Mouse (Mus musculus): ENCODE data around the gene 1700028P14Rik.
"Not testable (repeated sequence)": the region's sequence is repeated elsewhere in the genome, so short reads cannot be mapped to it uniquely, and the experiment has no call there.

1700028P14Rik gene

DNA sequence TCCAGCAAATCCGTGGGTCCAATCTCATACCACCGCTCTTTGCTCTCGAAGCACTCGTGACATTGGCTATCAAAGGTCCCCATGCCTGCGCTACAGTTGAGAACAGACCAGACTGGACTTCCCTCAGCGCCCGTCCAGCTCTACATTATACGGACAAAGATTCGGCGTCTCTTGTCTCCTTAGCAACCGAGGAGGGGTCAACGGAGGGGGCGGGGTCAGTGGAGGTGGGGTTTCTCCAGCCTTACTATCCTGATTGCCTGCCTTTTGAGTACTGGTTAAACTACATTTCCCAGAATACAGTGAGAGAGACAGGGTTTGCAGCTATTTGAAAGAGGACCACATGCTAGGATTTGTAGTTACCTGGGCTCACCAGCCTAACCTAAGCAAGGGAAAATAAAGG is at the start of gene 1700028P14Rik:
Gene 1700028P14Rik (minus strand): TSS at position 169 of the 400 bp plus-strand sequence.
- peak; percentile 72 to 76 for DNase-seq

DNA sequence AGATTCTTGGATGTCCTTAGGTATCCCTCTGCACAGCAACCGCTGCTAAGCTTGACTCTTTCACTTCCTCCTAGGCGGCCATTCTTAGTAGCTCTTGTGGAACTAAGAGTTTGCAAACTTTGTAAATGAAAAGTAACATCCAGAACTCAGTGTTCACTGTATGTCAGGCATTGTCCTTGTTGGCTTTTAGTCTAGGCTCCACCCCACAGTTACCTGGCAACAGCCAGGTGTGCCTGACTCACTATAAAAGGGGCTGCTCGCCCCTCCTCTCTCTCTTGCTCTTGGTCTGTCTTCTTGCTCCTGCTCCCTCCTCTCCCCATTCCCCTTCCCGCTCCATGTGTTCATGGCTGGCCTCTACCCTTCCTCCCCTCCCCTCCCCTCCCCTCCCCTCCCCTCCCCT is 46.5 kb upstream of the 1700028P14Rik start:
- no peak for DNase-seq

- peak; percentile 12 to 15 for DNase-seq
These were observed 45.8 kb upstream of the 1700028P14Rik start for GRCm38 (mm10) chr19:23698366-23698765.

GRCm38 (mm10) chr19:23697861-23698260 is 45.2 kb upstream of the 1700028P14Rik start:
- DNase-seq: no peak

GRCm38 (mm10) chr19:23694344-23694743 is 41.7 kb upstream of the 1700028P14Rik start:
- no peak for DNase-seq

- no peak for DNase-seq
These were observed 35.9 kb upstream of the 1700028P14Rik start for GRCm38 (mm10) chr19:23688421-23688946.

DNA sequence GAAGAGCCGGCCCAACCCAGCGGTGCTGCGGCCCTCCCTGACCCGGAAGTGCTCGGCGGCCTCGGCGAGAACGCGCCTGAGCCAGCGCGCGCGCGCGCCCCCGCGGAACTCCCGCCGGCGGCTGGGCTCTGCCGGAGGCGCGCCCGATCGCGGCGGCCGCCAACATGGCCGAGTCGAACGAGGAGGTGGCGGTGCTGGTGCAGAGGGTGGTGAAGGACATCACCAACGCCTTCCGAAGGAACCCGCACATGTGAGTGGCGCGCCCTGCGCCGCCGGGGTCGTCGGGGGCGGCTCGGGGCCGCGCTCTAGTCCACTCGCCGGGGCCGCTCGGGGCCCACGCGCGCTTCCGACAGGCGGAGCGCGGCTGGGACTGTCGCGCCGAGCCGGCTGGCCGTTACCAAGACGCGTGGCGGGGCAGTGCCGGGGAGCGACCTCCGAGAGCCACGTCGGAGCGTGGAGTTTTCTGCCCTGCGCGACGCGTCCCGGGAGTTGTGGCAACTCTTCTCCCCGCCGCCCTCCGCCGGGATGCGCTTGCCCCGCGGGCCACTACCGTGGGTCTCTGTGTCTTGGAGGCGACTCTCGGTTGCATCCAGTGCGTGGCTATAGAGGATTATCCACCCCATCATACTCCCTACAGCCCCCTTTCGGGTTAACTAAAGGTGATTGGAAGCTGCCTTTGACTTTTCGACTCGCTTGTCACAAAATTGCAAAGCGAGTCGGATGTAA is 34.8 kb upstream of the 1700028P14Rik start, which contains the start of gene Ptar1:
Gene Ptar1 (plus strand): TSS at position 134 of the 726 bp plus-strand sequence.
- DNase-seq: peak; percentile 83 to 89

DNA sequence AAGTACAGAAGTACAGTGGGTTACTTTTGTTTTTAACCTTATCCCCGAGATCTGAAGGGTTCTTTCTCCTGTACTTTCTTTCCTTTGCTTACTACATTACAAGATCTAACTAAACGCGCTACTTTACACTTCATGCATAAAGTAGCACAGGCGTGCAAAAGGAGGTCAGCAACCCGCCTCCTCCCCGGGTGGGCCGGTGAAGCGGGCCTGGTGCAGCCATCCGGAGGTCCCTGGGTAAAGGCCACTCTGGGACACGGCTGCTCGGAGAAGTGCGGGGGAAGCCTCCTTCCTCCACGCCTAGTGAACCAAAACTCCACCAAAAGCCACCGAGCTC is 34.3 kb upstream of the 1700028P14Rik start:
- DNase-seq: no peak

GRCm38 (mm10) chr19:23675656-23676055 is 23.0 kb upstream of the 1700028P14Rik start:
- DNase-seq: not testable (repeated sequence)

- no peak for DNase-seq
These were observed 20.4 kb upstream of the 1700028P14Rik start for GRCm38 (mm10) chr19:23673021-23673420.

- DNase-seq: no peak
These were observed 15.6 kb upstream of the 1700028P14Rik start for GRCm38 (mm10) chr19:23668142-23668655.

DNA sequence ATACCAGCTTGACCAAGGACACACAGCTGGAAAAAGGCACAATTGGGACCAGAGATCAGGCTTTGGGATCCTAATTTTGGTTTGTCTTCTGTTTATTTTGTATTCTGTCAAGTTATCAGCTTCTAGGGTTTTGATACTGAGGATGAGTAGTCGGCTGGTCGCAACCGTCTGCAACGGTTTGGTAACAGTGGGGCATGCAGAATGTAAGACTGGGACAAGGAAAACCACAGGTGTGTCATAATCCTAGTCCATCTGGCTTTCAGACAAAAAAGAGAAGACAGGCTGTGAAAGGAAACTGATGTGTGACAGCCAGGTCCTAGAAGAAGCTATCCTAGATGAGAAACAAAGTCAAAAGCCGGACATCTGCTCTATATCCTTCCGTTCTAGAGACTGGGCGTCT is 11.5 kb upstream of the 1700028P14Rik start:
- no peak for DNase-seq

- DNase-seq: no peak
These were observed 5.7 kb upstream of the 1700028P14Rik start for GRCm38 (mm10) chr19:23658350-23658749.

DNA sequence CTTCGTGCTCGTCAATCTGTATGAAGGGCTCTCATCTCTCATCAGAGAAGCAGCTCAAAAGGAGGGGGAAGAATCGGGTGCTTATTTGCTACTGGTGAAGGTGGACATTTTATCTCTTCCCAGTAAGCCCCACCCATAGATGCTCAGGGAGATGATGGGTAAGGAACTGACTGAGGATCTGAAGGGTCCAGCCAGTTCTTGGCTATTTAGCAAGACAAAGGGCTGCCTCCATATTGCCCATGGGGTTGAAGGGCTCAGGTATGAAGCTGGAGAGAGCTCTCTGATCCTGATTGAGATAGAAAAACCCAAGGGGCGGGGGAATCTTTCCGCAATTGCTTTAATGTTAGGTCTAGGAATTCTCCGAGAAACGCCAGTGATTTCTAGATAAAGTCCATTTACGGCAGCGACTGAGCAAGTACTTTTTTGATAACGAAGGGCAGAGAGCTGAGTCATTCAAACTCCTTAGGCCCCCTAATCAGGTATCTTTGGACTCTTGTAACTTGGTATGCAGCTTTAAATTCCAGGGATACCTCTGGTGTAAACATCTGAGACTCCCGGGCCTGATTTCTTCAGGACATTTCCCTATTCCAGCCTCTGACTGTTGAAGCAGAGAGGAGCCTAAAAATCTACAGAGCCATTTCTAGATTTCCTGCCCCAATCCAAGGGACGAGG is 4.8 kb upstream of the 1700028P14Rik start:
- DNase-seq: no peak

DNA sequence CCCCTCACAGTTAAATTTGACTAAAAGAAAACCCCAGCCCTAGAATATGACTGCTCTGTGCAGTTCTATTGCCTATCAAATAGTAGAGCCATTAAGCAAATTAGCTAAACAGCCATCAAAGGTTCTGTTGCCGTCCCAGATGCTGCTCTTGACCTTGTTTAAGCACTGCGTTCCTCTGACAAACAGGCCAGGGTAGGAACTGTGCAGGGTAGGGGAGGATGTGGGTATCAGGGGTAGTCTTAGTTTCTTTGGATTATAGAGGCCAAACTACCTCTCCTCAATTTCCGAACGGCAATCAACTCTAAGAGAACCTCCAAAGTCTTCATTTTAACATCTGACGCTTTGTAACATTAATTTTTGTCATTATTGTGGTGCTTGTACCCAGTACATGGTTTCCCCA is 542 bp upstream of the 1700028P14Rik start:
- DNase-seq: no peak

- no peak for DNase-seq
These were observed 5.3 kb downstream of the 1700028P14Rik start for GRCm38 (mm10) chr19:23647308-23647707.

DNA sequence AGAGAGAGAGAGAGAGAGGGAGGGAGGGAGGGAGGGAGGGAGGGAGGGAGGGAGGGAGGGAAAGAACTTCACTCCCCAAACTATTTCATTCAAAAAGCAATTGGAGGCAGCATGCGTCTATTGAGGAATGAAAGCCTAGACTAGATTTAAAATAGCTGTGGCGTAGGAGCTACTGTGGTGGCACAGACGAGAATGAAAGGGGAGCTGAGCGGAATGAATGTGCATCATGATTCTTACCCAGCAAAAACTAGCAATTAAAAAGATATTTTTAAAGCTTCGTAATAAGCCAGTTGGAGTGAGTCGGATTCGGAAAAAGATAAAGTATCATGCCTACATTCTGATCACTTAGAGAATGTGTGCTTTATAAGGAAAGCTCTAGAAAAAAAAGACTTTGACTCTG is 7.3 kb downstream of the 1700028P14Rik start:
- DNase-seq: no peak

DNA sequence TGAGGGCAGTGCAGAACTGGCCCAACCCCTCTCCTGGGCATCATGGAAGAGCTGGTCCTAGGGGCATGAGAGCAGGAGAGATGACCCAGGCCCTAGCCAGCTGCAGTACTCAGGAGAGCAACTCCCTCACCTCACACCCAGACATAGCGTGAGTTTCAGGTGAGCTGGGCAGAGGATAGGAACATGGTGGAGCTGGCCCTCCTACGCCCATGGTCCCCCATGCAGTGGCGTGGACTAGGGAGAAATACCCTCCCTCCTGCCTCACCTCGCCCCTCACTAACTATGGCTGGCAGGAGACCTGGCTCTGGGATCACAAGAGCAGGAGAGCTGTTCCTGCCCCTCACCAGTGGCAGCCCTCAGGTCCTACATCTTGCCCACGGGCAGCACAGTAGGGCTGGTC is 8.8 kb downstream of the 1700028P14Rik start:
- DNase-seq: no peak

DNA sequence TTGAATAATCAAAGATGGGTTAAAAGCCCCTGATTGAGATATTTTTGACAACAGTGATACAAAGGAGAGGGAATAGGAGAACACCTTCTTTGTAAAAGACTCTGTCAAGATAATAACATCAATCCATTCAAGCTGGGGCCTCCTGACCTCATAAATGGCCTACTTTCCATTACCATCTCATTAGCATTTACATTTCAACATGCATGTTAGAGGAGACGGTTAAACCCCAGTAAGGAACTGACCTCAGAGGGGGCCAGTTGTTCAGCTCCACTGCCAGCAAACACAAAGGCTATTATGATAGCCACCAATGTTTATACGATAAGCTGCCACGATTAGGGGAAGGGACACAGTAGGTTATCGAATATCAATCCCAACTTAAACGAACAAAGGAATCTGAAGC is 15.8 kb downstream of the 1700028P14Rik start:
- no peak for DNase-seq

DNA sequence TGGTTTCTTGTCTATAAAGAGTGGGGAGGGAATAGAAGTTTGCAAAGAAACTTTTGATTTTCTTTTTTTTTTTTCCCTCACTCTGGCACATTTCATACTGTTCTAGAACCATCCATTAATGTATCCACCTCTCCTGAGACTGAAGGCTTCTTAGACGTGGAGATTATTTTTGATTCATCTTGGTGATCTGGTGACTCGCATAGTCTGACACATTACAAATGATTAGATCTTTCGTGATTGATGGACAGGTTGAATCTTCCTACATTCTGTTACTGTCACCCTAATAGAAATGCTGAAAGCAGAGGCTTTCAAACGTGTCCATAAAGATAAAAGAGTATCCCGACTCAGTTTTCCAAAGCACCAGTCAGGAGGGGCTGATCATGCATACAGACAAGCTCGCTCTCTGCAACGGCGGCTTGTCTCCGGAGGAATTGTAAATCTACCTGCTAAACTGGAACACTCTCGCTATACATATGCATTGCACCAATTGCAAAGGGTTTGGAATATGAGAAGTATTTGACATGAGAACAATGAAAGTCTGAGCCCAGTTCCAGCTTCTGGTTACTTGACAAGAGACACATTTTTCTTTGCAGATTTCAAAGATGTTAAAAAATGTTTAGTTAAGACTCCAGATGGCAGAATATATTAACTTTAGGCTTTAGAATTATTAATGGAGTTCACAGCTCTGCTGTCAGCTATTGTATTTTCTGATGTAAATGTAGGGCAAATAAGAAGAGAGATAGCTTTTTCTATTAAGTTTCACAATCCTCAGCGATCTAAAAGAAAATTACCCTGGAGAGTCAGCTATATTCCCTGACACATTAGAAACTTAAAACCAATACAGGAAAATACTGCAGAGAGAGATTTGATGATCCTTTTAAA is 20.8 kb downstream of the 1700028P14Rik start:
- no peak for DNase-seq

DNA sequence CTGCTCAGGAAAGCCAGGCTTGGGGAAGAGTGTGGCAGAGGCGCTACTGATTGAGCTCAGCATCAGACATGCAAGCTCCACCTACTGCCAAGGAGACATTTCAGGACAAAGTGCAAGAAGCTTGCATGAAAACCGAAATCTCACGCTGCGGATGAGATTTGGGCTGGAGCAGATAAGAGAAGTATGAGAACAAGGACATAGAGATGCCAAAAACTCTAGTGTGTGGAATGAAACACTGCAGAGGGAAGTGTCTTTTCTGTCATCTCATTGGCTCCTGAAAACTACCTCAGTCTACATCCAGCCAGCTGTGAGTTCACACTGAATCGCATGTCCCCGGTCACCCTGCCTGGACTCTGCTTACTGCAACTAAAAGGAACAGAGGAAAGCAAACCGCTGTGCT is 38.3 kb downstream of the 1700028P14Rik start:
- DNase-seq: no peak

GRCm38 (mm10) chr19:23609724-23610123 is 42.9 kb downstream of the 1700028P14Rik start:
- DNase-seq: no peak

- no peak for DNase-seq
These were observed 44.7 kb downstream of the 1700028P14Rik start for GRCm38 (mm10) chr19:23607951-23608350.
